Mouse (Mus musculus) embryonic facial prominence, embryonic 14.5 days (tissue): Measurements from ENCODE around the gene Il6. TPM values are rescaled to one million over a fixed set of nuclear protein-coding genes. Genes with fewer than 3 reads are reported as not detected.
"Not testable (repeated sequence)": the region's sequence is repeated elsewhere in the genome, so short reads cannot be mapped to it uniquely, and the experiment has no call there.

ENCODE experiments used
- ATAC-seq: fragments of 200-750 bp; cut with Nextera tagmentation; 2 replicates; pipeline ENCODE4 v1.8.0; 2017; ENCODE audit warnings: low read depth, moderate number of reproducible peaks, moderate TSS enrichment
- DNase-seq: peaks from one replicate; pipeline ENCODE4 v3.0.0-alpha.2; 2015; ENCODE audit warnings: low spot score
- H3K27ac ChIP-seq: fragments of 300-500 bp; sonication (generic); replicated peaks from 2 replicates; pipeline ENCODE4 v1.5.1; 2014; ENCODE audit warnings: low read depth, mild to moderate bottlenecking, low read length, moderate library complexity
- H3K27me3 ChIP-seq: fragments of 300-500 bp; sonication (generic); replicated peaks from 2 replicates; pipeline ENCODE4 v1.6.1; 2014; ENCODE audit warnings: low read length; ENCODE audit not compliant: control insufficient read depth, insufficient read depth
- H3K36me3 ChIP-seq: fragments of 300-500 bp; sonication (generic); 2 replicates; pipeline ENCODE4 v1.6.1; 2014; ENCODE audit warnings: low read length, mixed read lengths; ENCODE audit not compliant: control insufficient read depth, insufficient read depth
- H3K4me1 ChIP-seq: fragments of 300-500 bp; sonication (generic); 2 replicates; pipeline ENCODE4 v1.6.1; 2014; ENCODE audit warnings: antibody characterized with exemption, low read length; ENCODE audit not compliant: control insufficient read depth, insufficient read depth
- H3K4me2 ChIP-seq: fragments of 300-500 bp; sonication (generic); 2 replicates; pipeline ENCODE4 v1.6.1; 2014; ENCODE audit warnings: low read depth, mild to moderate bottlenecking, low read length, moderate library complexity, mixed read lengths
- H3K4me3 ChIP-seq: fragments of 300-500 bp; sonication (generic); 2 replicates; pipeline ENCODE4 v1.5.1; 2014; ENCODE audit warnings: low read depth, mild to moderate bottlenecking, low read length
- H3K9ac ChIP-seq: fragments of 300-500 bp; sonication (generic); 2 replicates; pipeline ENCODE4 v1.6.1; 2014; ENCODE audit warnings: low read depth, mild to moderate bottlenecking, low read length, moderate library complexity, mixed read lengths
- H3K9me3 ChIP-seq: fragments of 300-500 bp; sonication (generic); 2 replicates; pipeline ENCODE4 v1.6.1; 2016; ENCODE audit warnings: low read length; ENCODE audit not compliant: control insufficient read depth
- WGBS: fragments of 180-500 bp; shearing (Covaris S2); extraction: QIAGEN DNeasy Blood & Tissue Kit; methylation state at CpG from one replicate; pipeline ENCODE4 v1.1.7; 2014; 5-methylcytosine and 5-hydroxymethylcytosine counted together
- polyA plus RNA-seq: library from polyadenylated mRNA; unstranded; fragments of >200 nt; fragmentation: Nextera tagmentation; extraction: Ambion mirVana; gene quantifications from 2 replicates; pipeline ENCODE4 v1.2.1, GENCODE M21; 2014

The Il6 gene
- polyA plus RNA-seq, 1 experiment from 2014 or later, result 0.24 TPM

DNA sequence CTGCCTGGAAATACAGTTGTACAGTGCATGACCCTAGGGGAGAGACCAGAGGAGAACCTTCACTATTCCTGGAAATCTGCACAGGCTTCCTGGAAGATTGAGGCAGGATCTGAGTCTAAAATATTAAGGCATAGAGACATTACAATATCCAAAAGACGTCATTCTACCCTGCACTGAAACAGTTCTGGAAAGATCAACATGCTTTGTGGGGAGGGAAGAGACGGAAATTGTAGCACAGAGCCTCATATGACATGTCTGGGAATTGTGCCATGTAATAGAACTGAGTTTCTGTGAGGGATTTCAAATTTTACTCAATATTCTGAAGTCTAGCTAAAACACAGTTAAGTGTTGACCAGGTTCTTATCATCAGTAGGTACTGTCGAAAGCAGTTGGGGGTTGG, 12.0 kb upstream of the Il6 start:
- no peaks in the 10 kb centered on the region for H3K4me1 ChIP-seq
- H3K27me3 ChIP-seq, result no peaks in the 10 kb centered on the region
- no peak; the same call in 1 of the 2 replicates for ATAC-seq
- H3K9ac ChIP-seq, result no peak overlapping the region
- no peak overlapping the region for H3K4me3 ChIP-seq
- peak; percentile 79 for DNase-seq
- no peak overlapping the region for H3K4me2 ChIP-seq
- H3K9me3 ChIP-seq, result no peaks in the 10 kb centered on the region
- 34% methylated on average over 3 of the region's 3 CpGs for whole genome bisulfite sequencing
- no peak overlapping the region for H3K27ac ChIP-seq
- no peaks in the 10 kb centered on the region for H3K36me3 ChIP-seq

DNA sequence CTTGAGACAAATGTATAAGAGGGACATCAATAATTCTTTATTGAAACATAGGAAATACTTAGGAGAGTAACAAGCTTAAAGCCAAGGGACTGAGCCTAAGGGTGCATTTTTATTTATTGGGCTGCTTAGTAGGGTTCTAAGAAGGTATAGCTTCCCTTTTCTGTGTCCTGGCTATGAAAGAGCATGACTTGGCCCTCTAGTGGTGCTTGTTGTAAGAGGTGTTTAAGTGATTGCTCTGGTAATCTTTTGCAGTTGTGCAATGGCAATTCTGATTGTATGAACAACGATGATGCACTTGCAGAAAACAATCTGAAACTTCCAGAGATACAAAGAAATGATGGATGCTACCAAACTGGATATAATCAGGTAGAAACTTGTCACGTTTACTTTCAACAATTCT, 1.7 kb downstream of the Il6 start:
- Histone ChIP-seq H3K27ac (no peak overlapping the region), H3K27me3 (no peaks in the 10 kb centered on the region), H3K4me3 (no peak overlapping the region), H3K9me3 (no peaks in the 10 kb centered on the region), H3K4me1 (no peaks in the 10 kb centered on the region), H3K4me2 (no peak overlapping the region), H3K9ac (no peak overlapping the region), H3K36me3 (no peaks in the 10 kb centered on the region)
- WGBS, result 66% methylated on average over 2 of the region's 2 CpGs
- ATAC-seq (no peak), DNase-seq (peak; percentile 49)

DNA sequence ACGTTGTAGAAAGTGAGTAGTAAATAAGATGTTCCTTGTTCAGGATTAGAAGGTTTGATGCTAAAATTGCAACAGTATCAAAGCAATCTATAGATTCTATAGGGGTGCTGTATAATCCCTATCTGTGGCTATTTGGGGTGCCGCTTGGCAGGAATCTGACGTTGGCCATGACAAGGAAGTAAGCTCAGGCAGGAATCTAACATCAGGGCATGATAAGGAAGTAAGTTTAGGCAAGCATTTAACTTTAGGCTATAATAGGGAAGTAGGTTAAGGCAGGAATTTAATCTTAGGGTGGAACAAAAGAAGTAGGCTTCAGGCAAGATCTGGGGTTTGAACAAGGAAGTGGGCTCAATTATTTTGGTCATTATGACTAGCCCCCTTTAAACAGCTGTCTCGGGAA, 22.9 kb downstream of the Il6 start:
- H3K4me1 ChIP-seq, H3K27me3 ChIP-seq, ATAC-seq, H3K36me3 ChIP-seq, H3K9me3 ChIP-seq, H3K4me2 ChIP-seq, H3K27ac ChIP-seq, H3K9ac ChIP-seq, H3K4me3 ChIP-seq, DNase-seq: not testable (repeated sequence)
- WGBS, result 73% methylated on average over 4 of the region's 4 CpGs

DNA sequence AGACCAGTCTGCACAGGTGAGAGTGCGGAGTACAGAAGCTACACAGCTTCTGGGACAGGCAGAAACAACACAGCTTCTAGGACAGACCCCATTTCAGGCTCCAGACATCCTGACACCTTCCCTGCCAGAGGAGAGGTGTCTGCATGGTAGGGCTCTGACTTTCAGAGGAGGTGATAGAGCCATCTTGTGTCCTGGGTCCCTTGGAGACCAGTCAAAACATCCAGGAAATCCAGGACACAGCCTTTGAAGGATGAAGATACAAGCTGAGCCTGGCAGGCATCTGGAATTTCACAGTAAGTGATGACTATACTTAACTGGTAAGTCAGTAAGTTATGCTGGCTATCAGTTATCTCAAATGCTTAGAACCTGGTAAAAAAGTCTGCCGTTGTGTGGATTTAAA, 24.2 kb downstream of the Il6 start:
- H3K27me3 ChIP-seq, H3K4me2 ChIP-seq, H3K9ac ChIP-seq, H3K36me3 ChIP-seq, H3K4me1 ChIP-seq, H3K27ac ChIP-seq, H3K4me3 ChIP-seq, H3K9me3 ChIP-seq, DNase-seq, ATAC-seq: not testable (repeated sequence)
- 93% methylated on average over 2 of the region's 2 CpGs for WGBS

DNA sequence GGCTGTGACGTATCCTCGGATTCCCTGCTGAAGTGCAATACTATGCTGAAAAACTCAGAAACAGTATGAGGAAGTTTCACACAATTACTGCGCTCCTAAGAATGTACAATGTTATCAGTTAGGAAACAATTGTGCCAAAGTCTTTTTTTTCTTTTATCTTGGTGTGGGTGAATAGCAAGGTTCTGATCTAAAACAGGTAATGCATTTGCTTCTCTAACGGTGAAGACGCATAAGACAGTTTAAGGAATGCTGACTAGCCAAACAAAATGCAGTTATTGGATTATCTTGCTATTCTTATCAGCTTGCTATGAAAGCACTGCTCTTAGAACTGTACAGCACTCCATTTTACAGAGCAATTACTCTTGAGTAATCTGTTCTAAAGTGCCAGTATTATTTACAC, 26.4 kb downstream of the Il6 start:
- not testable (repeated sequence) for H3K27me3 ChIP-seq, H3K36me3 ChIP-seq, H3K9me3 ChIP-seq, H3K4me1 ChIP-seq, H3K4me3 ChIP-seq, DNase-seq, H3K9ac ChIP-seq, H3K4me2 ChIP-seq, H3K27ac ChIP-seq, ATAC-seq
- WGBS, result 86% methylated on average over 5 of the region's 5 CpGs

DNA sequence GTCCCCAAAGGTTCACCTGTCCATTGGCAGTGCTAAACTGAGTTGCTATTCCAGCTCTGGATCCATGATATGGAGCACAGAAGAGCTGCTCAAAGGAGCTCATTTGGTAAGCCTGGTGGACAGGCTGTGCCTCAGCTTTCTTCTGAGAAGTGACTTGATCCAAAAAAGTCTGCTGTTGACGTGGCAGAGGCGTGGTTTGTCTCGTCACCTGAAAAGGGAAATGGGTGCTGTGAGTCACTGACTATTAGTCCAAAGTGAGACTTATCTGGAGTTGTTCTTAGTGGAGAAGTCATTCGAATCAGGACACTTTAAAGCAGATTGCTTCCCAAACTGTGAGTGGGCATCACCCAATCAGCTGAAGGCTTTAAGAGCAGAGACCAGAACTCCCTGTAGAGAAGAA, 26.9 kb downstream of the Il6 start:
- not testable (repeated sequence) for H3K4me1 ChIP-seq, H3K9me3 ChIP-seq, H3K4me3 ChIP-seq, H3K27me3 ChIP-seq, H3K27ac ChIP-seq, ATAC-seq, H3K4me2 ChIP-seq, H3K36me3 ChIP-seq, H3K9ac ChIP-seq, DNase-seq
- WGBS, result 81% methylated on average over 4 of the region's 4 CpGs

DNA sequence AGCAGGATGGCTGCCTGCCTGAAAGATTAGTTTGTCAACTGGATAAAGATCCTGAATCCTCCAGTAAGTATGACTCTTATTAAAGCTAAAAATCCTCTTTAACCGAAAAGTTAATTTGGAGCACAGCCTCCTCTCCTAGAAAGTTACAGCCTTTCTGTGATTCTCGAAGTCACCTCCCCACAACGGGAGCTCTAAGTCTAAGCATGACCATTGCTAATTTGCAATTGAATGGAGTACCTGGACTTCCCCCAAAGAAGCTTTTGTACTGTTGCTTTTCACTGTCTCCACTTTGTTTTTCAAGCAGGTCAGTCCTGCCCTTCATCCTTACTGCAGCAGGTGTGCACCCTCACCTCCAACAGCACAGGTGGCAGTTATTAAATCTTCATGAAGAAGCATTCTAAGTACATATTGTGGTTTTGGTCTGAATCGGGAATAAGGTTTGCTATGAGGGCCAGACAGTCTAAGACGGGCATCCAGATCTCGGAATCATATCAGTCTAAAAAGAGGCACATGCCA, 45.4 kb downstream of the Il6 start:
- no peak overlapping the region for H3K27ac ChIP-seq
- DNase-seq, result no peak
- no peaks in the 10 kb centered on the region for H3K4me1 ChIP-seq

DNA sequence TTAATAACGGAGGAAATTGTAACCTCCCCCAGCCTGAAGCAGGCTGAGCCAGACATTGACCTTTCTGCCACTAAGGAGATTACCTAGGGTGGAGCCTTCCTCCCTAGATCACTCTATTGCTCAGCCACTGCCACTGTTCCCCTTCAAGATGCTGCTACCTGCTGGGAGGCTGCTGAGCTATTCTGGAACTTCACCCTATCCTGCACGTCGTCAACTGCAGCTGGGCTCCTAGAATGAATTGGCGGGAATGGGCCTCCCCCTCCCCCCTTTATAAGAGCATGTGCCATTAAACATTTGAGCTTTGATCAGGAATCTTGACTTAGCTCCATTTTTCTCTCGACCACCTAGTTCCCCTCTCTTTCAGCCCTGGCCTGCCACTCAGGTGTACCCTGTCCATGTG, 46.7 kb downstream of the Il6 start:
- H3K27ac ChIP-seq, H3K4me2 ChIP-seq, DNase-seq, H3K4me3 ChIP-seq, ATAC-seq, H3K9me3 ChIP-seq, H3K9ac ChIP-seq, H3K4me1 ChIP-seq, H3K27me3 ChIP-seq: not testable (repeated sequence)
- H3K36me3 ChIP-seq, result peaks cover 45% of the 10 kb centered on the region
- 69% methylated on average over 5 of the region's 5 CpGs for WGBS

More for the DNA sequence above, 45.4 kb downstream of the Il6 start:
- Histone ChIP-seq H3K9me3 (no peaks in the 10 kb centered on the region), H3K4me2 (no peak overlapping the region), H3K9ac (no peak overlapping the region), H3K36me3 (peaks cover 32% of the 10 kb centered on the region), H3K4me3 (no peak overlapping the region), H3K27me3 (no peaks in the 10 kb centered on the region)
- WGBS, result 77% methylated on average over 6 of the region's 6 CpGs
- ATAC-seq, result no peak

DNA sequence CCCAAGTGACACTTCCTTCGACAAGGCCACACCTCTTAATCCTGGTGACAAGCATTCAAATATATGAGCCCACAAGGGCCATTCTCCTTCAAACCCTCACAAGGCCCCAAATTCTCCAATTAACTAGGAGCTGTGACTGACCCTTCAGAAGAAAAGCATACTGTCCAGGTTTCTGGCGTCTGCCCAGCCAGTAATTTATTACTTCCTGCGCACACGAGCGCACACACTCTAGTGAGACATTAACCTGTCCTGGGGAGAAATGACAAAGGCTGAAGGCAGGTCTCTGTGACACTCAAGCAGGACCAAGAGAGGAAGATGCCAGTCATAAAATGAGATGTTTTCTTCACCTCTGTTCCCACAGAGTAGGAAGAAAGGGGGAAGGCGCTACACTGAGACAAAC, 54.8 kb downstream of the Il6 start:
- WGBS, result 72% methylated on average over 6 of the region's 6 CpGs
- H3K4me1 ChIP-seq, result 0 out of 2 replicates have a peak, but pooled peaks cover 4% of the 10 kb centered on the region
- H3K9me3 ChIP-seq, result no peaks in the 10 kb centered on the region
- H3K4me3 ChIP-seq, result no peak overlapping the region
- no peak for DNase-seq
- no peak overlapping the region for H3K9ac ChIP-seq
- no peak overlapping the region for H3K27ac ChIP-seq
- no peak for ATAC-seq
- peaks cover 84% of the 10 kb centered on the region for H3K36me3 ChIP-seq
- no peak overlapping the region for H3K4me2 ChIP-seq
- H3K27me3 ChIP-seq, result no peaks in the 10 kb centered on the region
